Mouse (Mus musculus): ENCODE data around the gene Klf14.

Klf14 gene

DNA sequence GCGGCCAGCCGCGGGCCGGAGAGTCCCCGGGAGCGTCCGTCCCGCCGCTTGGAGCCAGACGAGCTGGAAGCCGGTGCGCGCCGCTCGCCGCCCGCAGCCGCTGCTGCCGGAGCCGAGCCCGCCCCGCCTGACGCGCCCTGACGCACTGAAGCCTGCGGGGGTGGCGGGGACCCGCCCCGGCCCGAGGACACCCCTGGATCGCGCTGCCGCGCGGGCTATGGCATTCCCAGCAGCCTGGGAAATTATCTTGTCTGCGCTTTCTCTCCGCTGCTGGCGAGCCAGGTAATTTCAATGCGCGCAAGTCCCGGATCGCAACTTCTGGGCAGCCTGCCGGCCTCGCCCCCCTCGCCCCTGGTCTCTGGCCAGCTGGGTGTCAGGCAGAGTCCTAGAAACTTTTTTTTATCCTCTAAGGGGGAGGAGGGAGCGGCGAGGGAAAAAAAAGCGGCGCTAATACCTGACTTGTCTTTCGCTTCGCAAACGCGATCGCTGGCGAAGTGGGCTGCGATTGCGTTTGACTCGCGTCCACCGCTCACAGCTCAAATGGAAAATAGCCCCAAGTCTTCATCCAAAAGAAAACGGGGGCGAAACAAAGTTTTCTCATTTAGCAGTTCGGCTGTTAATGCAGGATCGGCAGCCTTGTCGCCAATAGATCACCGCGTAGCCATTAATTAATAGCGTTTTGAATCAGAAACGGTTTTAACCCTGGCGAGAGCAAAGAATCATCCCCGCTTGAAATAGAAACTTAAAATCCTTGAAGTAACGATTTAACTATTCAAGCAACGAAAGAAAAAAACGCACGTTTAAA is at the start of gene Klf14:
Gene Klf14, minus strand, starts transcription at position 343 of the 805 bp plus-strand sequence.
- DNase-seq (ENCODE audit: low spot score): peak; percentile 61

GRCm38 (mm10) chr6:31006111-31006600 is 47.3 kb upstream of the Klf14 start:
- no peak for DNase-seq (ENCODE audit: low spot score)

- no peak for DNase-seq (ENCODE audit: low spot score)
Observed at GRCm38 (mm10) chr6:30986393-30986792, 27.5 kb upstream of the Klf14 start.

- no peak for DNase-seq (ENCODE audit: low spot score)
Observed at GRCm38 (mm10) chr6:30983021-30983420, 24.1 kb upstream of the Klf14 start.

DNA sequence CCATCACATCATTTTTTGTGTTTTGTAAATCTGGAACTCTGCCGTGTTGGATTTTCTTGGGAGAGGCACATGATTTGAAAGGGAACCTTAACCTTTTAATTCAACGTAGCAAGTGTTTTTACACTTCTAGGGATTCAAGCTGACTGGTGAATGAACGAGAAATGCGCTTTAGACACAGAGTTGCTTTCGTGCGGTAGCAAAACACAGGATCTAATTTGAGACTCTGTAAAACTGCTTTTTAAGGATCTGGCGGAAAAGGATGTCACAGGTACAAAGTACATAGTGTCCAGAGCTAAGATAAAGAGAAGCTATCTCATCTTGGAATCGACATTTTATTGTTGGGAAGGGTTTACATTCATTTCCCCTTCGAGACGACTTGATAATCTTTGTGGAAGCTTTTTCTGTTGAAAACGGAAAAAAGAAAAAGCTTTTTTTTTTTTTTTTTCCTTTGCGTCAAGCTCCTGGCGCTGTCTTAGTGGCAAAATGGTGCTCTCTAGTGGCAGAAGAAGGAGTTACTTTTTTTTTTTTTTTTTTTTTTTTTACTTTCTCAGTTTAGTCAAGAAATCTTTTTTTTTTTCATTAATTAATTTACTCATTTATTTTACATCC is 23.6 kb upstream of the Klf14 start:
- peak; percentile 71 for DNase-seq (ENCODE audit: low spot score)

GRCm38 (mm10) chr6:30981351-30981750 is 22.5 kb upstream of the Klf14 start:
- DNase-seq (ENCODE audit: low spot score): no peak

- no peak for DNase-seq (ENCODE audit: low spot score)
Observed at GRCm38 (mm10) chr6:30978615-30979014, 19.7 kb upstream of the Klf14 start.

- DNase-seq (ENCODE audit: low spot score): no peak
Observed at GRCm38 (mm10) chr6:30972121-30972520, 13.2 kb upstream of the Klf14 start.

GRCm38 (mm10) chr6:30957784-30958735 is 818 bp downstream of the Klf14 start:
- DNase-seq (ENCODE audit: low spot score): peak; percentile 52

GRCm38 (mm10) chr6:30939264-30939663 is 19.6 kb downstream of the Klf14 start:
- DNase-seq (ENCODE audit: low spot score): no peak

GRCm38 (mm10) chr6:30922821-30923220 is 36.1 kb downstream of the Klf14 start:
- DNase-seq (ENCODE audit: low spot score): peak; percentile 37

DNA sequence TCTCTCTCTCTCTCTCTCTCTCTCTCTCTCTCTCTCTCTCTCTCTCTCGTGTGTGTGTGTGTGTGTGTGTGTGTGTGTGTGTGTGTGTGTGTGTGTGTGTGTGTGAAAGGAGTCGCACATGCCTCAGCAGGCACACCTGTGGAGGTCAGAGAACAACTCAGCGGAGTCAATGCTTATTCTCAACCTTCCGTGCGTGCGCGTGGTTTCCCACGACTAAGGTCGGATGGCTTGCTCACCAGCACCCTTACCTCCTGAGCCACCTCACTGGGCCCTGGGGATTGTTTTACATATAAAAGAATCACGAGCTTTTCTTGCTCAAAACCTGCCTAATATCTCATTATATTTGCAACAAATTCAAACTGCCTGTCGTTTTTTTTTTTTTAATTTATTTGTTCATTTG is 37.1 kb downstream of the Klf14 start:
- DNase-seq (ENCODE audit: low spot score): no peak

GRCm38 (mm10) chr6:30920834-30921675 is 37.8 kb downstream of the Klf14 start:
- peak; percentile 32 for DNase-seq (ENCODE audit: low spot score)

DNA sequence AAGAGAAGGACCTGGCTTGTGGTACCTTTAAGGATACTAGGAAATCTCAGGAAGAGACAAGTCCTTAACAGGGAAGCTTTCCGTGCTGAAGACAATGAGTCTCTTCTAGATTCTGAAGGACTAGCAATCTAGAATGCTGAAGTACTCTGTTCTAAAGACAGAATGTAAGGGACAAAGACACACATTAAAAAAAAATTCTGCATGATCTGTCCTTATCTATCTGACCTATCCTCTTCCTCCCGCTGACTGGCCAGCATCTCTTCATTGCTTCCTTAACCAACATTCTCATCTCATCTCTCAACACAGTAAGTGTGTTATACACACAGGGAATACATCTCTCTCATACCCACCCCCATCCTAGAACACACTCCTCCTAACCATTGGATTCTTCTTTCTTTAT is 43.4 kb downstream of the Klf14 start, which contains the start of gene Tsga13:
Gene Tsga13, minus strand, starts transcription at position 101 of the 400 bp plus-strand sequence.
- DNase-seq (ENCODE audit: low spot score): no peak

DNA sequence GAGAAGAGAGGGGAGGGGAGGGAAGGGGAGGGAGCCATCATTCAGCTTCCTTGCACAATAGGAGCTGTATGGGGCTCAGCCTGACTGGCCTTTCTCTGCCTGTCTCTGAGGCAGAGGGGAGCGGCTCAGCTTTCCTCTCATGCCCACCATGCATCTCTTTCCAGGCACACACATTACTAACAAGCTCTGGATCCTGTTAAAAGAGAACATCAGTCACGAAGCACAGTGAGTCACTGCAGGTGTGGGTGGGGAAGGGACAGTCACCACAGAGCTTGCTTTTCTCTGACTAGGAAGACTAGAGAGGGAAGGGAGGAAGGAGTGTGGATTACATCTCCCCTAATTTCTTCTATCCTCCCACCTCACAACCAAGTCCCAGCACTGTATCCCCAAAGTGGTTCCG is 50.9 kb downstream of the Klf14 start:
- DNase-seq (ENCODE audit: low spot score): no peak

Data from retina, embryonic 14.5 days (tissue).